Mouse (Mus musculus) embryonic facial prominence, embryonic 11.5 days (tissue): ENCODE measurements around the gene Slc38a8. TPM values are rescaled to one million over a fixed set of nuclear protein-coding genes. Genes with fewer than 3 reads are reported as not detected.

Experiments used
- ATAC-seq: fragments of 200-750 bp; cut with Nextera tagmentation; replicated peaks from 2 replicates; pipeline ENCODE4 v1.8.0; 2017; ENCODE audit warnings: low read depth; ENCODE audit not compliant: insufficient number of reproducible peaks, low FRiP score, low TSS enrichment
- DNase-seq: peaks from one replicate; pipeline ENCODE4 v3.0.0-alpha.2; 2015; ENCODE audit warnings: low spot score
- H3K27ac ChIP-seq: fragments of 300-500 bp; sonication (generic); replicated peaks from 2 replicates; pipeline ENCODE4 v1.5.1; 2014; ENCODE audit warnings: mild to moderate bottlenecking, low read depth, low read length, control low read depth
- H3K27me3 ChIP-seq: fragments of 300-500 bp; sonication (generic); 2 replicates; pipeline ENCODE4 v1.6.1; 2014; ENCODE audit warnings: mild to moderate bottlenecking, low read length, moderate library complexity, mixed read lengths; ENCODE audit not compliant: control insufficient read depth, insufficient read depth
- H3K36me3 ChIP-seq: fragments of 300-500 bp; sonication (generic); replicated peaks from 2 replicates; pipeline ENCODE4 v1.6.1; 2014; ENCODE audit warnings: low read depth, mild to moderate bottlenecking, low read length, moderate library complexity, mixed read lengths; ENCODE audit not compliant: control insufficient read depth, insufficient read depth
- H3K4me1 ChIP-seq: fragments of 300-500 bp; sonication (generic); 2 replicates; pipeline ENCODE4 v1.6.1; 2014; ENCODE audit warnings: low read length, mixed read lengths; ENCODE audit not compliant: control insufficient read depth, insufficient read depth
- H3K4me2 ChIP-seq: fragments of 300-500 bp; sonication (generic); 2 replicates; pipeline ENCODE4 v1.6.1; 2014; ENCODE audit warnings: low read depth, mild to moderate bottlenecking, control low read depth, low read length, moderate library complexity
- H3K4me3 ChIP-seq: fragments of 300-500 bp; sonication (generic); 2 replicates; pipeline ENCODE4 v1.5.1; 2014; ENCODE audit warnings: low read depth, low read length, control low read depth
- H3K9ac ChIP-seq: fragments of 300-500 bp; sonication (generic); replicated peaks from 2 replicates; pipeline ENCODE4 v1.6.1; 2014; ENCODE audit warnings: mild to moderate bottlenecking, control low read depth, low read length
- H3K9me3 ChIP-seq: fragments of 300-500 bp; sonication (generic); replicated peaks from 2 replicates; pipeline ENCODE4 v1.6.1; 2016; ENCODE audit warnings: mild to moderate bottlenecking, low read length, inconsistent platforms, mixed read lengths; ENCODE audit not compliant: control insufficient read depth
- WGBS: fragments of 180-500 bp; shearing (Covaris S2); extraction: QIAGEN DNeasy Blood & Tissue Kit; methylation state at CpG from one replicate; pipeline ENCODE4 v1.1.7; 2014; 5-methylcytosine and 5-hydroxymethylcytosine counted together
- polyA plus RNA-seq: library from polyadenylated mRNA; unstranded; fragments of >200 nt; fragmentation: Nextera tagmentation; extraction: Ambion mirVana; gene quantifications from 2 replicates; pipeline ENCODE4 v1.2.1, GENCODE M21; 2014

Slc38a8 gene
- polyA plus RNA-seq, 1 experiment from 2014 or later = 1.8 TPM

DNA sequence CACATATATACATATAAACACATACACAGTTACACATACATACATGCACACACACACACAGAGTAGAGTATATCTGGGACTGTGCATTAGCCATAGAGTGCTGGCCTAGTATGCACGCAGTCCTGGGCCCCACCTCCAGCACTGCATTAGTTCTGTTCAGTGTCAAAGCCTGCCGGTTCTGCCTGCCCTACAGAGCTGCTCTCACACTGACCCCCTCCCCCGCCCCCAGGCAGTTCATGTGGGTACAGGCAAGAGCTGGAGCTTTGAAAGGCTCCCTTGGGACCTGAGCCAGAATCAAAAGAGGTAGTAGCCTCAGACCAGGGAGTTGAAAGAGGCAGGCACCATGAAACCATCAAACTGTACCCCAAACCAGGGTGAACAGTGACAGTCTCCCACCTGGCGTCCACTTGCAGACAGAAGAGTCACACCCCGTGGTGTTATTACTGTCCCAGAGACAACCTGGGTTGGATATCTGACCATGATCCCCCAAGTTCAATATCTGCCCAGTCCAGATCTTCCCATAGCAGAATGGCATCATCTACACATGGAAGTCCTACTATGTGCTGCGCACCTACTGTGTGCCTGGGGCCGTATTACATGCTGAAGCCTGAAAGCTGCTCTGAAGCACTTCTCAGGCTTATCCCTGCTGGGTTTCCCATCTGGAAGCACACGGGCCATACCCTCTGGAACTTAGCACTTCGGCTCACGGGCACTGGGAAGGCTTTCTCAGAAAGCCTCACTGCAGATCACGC, 17.2 kb downstream of the Slc38a8 start:
- 81% methylated on average over 11 of the region's 11 CpGs for WGBS
- peak; percentile 50; the same call in 1 of the 2 replicates for ATAC-seq
- no peak overlapping the region for H3K4me2 ChIP-seq
- no peak overlapping the region for H3K9ac ChIP-seq
- H3K4me1 ChIP-seq = no peaks in the 10 kb centered on the region
- H3K27ac ChIP-seq = no peak overlapping the region
- H3K27me3 ChIP-seq = no peaks in the 10 kb centered on the region
- no peaks in the 10 kb centered on the region for H3K36me3 ChIP-seq
- no peaks in the 10 kb centered on the region for H3K9me3 ChIP-seq
- DNase-seq = no peak
- H3K4me3 ChIP-seq = no peak overlapping the region

DNA sequence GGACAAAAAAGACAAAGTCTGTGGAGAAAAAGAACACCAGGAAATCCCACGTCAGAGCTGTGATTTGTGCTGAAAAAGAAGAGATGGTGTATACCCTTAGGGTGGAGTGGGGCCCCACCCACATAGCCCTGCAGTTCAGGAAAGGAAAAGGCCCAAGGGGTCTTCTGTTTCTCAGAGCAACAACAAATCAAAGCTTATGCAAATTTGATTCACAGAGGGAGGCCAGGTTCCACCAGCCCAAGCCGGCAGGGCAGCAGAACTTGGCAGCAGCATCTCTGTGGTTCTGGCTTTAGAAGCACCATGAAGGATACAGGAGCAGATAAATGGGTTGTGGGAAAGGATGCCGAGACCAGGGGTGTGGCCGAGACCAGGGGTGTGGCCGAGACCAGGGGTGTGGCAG, 22.8 kb downstream of the Slc38a8 start:
- Histone ChIP-seq H3K4me1 (no peaks in the 10 kb centered on the region), H3K27ac (no peak overlapping the region), H3K9me3 (no peaks in the 10 kb centered on the region), H3K4me2 (no peak overlapping the region), H3K36me3 (no peaks in the 10 kb centered on the region), H3K4me3 (no peak overlapping the region), H3K9ac (no peak overlapping the region), H3K27me3 (no peaks in the 10 kb centered on the region)
- 21% methylated on average over 5 of the region's 5 CpGs for WGBS
- DNase-seq (no peak), ATAC-seq (no peak)

DNA sequence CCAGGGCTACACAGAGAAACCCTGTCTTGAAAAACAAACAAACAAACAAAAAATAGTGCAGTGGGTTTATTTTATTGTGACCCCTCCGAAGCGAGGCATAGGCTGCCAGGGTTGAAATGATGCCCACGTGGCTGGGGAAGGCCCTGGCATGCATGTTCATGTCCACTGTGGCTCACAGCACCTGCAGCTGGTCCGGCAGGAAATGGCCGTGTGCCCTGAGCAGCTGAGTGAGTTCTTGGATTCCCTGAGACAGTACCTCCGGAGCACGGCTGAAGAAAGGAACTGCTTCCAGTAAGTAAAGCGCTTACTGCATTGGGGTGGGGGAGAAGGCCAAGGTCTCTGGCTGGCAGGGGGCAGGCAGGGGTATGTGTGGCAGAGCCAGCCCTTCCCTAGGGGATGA, 33.4 kb downstream of the Slc38a8 start:
- Histone ChIP-seq H3K4me1 (peaks cover 3% of the 10 kb centered on the region), H3K36me3 (no peaks in the 10 kb centered on the region), H3K27me3 (peaks cover 5% of the 10 kb centered on the region; the same call in 1 of the 2 replicates), H3K4me3 (no peak overlapping the region), H3K27ac (no peak overlapping the region), H3K4me2 (no peak overlapping the region), H3K9ac (no peak overlapping the region), H3K9me3 (no peaks in the 10 kb centered on the region)
- WGBS = 89% methylated on average over 8 of the region's 8 CpGs
- ATAC-seq = no peak
- no peak for DNase-seq

DNA sequence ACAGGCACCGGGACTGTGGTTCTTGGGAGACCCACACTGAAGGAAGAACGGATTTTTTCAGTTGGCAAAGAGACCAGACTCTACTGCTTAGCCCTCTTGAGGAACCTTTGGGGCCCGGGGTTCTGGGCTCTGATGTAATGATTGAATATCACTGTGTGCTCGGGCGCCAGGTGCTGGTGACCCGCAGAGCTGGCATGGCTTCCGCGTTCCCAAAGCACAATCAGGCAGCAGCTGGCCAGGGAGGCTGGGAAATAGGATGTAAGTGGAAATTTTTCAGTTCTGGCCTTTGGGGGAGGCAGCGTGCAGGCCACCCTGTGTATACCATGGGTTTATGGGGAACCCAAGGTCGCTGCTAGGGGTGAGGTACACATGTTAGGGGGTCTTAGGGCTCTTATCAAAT, 34.7 kb downstream of the Slc38a8 start:
- Histone ChIP-seq H3K27me3 (peaks cover 5% of the 10 kb centered on the region; the same call in 1 of the 2 replicates), H3K4me1 (peaks cover 3% of the 10 kb centered on the region), H3K9ac (no peak overlapping the region), H3K27ac (no peak overlapping the region), H3K36me3 (no peaks in the 10 kb centered on the region), H3K9me3 (no peaks in the 10 kb centered on the region), H3K4me3 (no peak overlapping the region), H3K4me2 (no peak overlapping the region)
- ATAC-seq = no peak
- DNase-seq = no peak
- 79% methylated on average over 10 of the region's 10 CpGs for WGBS

DNA sequence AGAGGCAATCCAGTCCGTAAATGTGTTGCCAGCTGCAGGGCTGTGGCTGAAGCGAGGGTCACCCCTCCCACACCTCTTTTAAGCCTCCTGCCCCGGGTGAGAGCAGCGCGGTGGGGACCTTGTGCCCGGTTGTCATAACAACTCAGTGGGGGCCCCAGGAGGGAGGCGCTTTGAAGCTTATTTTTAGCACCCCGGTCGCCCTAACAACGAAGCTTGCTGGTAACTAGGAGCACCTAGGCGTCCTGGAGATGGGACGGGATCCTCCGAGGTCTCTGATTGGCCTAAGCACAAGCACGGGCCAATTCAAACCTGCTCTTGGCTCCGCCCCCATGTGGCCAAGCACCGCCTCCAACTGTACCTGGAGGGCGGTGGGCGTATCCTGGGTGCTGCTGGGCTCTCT, 35.4 kb downstream of the Slc38a8 start:
- H3K4me1 ChIP-seq = peaks cover 3% of the 10 kb centered on the region
- no peak overlapping the region for H3K9ac ChIP-seq
- no peak overlapping the region for H3K27ac ChIP-seq
- DNase-seq = peak; percentile 57
- 2% methylated on average over 18 of the region's 18 CpGs for WGBS
- no peak overlapping the region for H3K4me3 ChIP-seq
- H3K4me2 ChIP-seq = peak overlapping the region; percentile 1; the same call in 1 of the 2 replicates
- H3K36me3 ChIP-seq = no peaks in the 10 kb centered on the region
- peaks cover 5% of the 10 kb centered on the region; the same call in 1 of the 2 replicates for H3K27me3 ChIP-seq
- peak; percentile 41; the same call in 1 of the 2 replicates for ATAC-seq
- no peaks in the 10 kb centered on the region for H3K9me3 ChIP-seq

DNA sequence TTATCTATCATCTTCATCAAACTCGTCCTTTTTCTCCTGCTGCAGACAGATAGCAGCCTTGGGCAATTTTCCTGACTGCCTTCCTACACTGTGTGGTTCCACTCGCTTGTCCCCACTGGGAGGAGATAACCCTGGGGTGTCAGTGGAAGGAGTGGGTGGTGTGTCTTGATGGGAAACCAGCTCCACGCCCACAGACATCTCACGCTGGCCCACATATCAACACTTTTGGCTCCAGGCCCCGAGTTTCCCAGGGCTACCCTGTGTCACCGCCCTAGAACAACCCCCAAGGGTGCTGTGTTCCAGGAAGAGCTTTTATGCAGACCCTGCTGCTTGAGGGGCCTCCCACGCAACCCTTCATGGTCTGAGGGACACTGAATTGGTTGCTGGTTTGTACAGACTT, 37.8 kb downstream of the Slc38a8 start:
- Histone ChIP-seq H3K4me2 (no peak overlapping the region), H3K4me1 (peaks cover 3% of the 10 kb centered on the region), H3K27me3 (peaks cover 5% of the 10 kb centered on the region; the same call in 1 of the 2 replicates), H3K4me3 (no peak overlapping the region), H3K27ac (no peak overlapping the region), H3K36me3 (no peaks in the 10 kb centered on the region), H3K9ac (no peak overlapping the region), H3K9me3 (no peaks in the 10 kb centered on the region)
- DNase-seq (no peak), ATAC-seq (no peak)
- WGBS = 63% methylated on average over 7 of the region's 7 CpGs

DNA sequence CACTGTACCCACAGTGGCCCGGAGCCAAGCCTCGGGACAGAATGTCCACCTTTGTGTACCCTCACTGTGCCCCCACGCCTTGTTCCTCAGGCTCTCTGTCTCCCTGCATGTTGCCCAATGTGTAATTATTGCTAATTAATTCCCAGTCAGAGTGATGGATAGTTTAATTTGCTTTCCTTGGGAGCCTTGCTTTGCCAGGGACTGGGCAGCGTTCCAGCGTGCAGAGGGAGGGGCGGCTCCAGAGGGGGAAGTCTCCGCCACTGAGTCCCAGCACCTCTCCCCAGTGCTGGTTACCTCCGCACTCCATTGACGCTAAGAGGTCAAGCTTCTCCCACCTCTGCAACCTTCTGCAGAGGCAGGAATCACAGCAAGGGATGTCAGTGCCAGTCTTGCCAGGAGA, 40.1 kb downstream of the Slc38a8 start:
- Histone ChIP-seq H3K36me3 (no peaks in the 10 kb centered on the region), H3K9me3 (no peaks in the 10 kb centered on the region), H3K4me2 (no peak overlapping the region), H3K9ac (no peak overlapping the region), H3K4me1 (peaks cover 3% of the 10 kb centered on the region), H3K4me3 (no peak overlapping the region), H3K27me3 (peaks cover 5% of the 10 kb centered on the region; the same call in 1 of the 2 replicates), H3K27ac (no peak overlapping the region)
- WGBS = 83% methylated on average over 9 of the region's 9 CpGs
- DNase-seq (no peak), ATAC-seq (no peak)

DNA sequence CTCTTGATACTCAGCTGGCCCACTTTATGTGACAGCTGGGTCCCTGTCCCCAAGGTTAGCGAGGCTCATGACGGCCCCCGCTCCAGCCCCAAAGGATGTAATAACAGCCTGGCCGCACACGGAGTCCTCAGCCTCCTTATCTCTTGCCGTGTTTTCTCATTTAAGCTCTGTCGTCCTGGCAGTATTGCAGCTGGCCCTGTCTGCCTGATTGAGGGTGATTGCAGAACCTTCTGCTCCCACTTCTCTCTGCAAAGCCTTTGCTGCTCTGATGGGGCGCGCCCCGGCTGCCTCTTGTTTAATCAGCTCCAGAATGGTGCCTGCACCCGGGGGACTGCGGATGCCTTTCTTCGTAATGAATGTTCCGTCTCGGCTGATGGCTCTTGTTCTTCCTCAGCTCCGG, 41.8 kb downstream of the Slc38a8 start:
- ATAC-seq (no peak), DNase-seq (no peak)
- no peaks in the 10 kb centered on the region; the same call in 1 of the 2 replicates for H3K27me3 ChIP-seq
- H3K4me3 ChIP-seq = no peak overlapping the region
- WGBS = 62% methylated on average over 16 of the region's 16 CpGs
- H3K9ac ChIP-seq = no peak overlapping the region
- no peaks in the 10 kb centered on the region for H3K36me3 ChIP-seq
- no peaks in the 10 kb centered on the region for H3K9me3 ChIP-seq
- H3K4me1 ChIP-seq = no peaks in the 10 kb centered on the region
- no peak overlapping the region for H3K4me2 ChIP-seq
- H3K27ac ChIP-seq = no peak overlapping the region
